Mouse (Mus musculus) heart, adult 2 months (tissue): ENCODE measurements around the gene Mettl23.

Experiments
- CTCF ChIP-seq: fragments of 200-600 bp; IDR thresholded peaks from 2 replicates; pipeline ENCODE4 v1.8.1; 2022; ENCODE audit warnings: antibody characterized with exemption, mild to moderate bottlenecking, moderate library complexity
- POLR2A ChIP-seq: fragments of 200-500 bp; IDR thresholded peaks from 2 replicates; pipeline ENCODE4 v1.6.1; 2011; ENCODE audit warnings: mild to moderate bottlenecking, low read depth, low read length, control low read depth; ENCODE audit not compliant: insufficient read depth

DNA sequence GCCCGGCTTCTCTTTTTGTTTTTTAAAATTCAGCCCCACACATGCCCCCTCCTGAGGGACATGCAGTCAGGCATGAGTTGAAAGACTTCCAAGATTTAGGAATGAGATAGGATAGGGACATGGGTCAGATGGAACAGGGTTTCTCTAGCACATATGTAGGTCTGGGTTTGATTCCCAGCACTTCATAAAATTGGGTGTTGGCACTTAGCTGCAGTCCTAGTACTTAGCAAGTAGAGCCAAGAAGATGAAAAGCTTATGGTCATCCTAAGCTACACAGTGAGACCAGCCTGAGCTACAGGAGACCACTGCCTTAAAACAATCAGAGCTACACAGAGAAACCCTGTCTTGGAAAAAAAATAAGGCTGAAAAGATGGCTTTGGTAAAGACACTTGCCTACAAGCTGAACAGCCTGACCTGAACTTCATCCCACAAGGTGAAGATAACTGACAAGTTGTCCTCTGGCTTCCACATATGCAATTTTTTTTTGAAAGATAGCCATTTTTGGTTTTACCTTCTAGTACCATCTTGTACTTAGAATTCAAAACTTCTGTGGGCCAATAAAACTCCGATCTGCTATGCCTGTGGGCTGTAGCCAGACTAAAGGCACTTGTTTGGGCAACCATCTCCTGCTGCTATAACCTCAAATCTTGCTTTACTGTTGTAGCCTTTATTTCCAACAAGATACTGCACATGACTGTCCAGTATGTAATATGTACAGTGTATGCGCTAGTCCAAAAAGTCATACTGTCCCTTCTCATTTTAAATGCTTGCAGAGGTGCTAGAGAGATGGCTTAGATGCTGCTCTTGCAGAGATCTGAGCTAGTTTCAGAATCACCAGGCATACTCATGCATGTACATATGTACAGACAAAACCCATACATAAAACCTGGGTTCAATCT lies 4.4 kb downstream of the Mettl23 start:
- no peak for TF ChIP-seq CTCF
- no peak for TF ChIP-seq POLR2A
